Mouse (Mus musculus) kidney, embryonic 16.5 days (tissue): ENCODE results near the gene Serpina1f. TPM values are rescaled to one million over a fixed set of nuclear protein-coding genes. Genes with fewer than 3 reads are reported as not detected.
"Not testable (repeated sequence)": the region's sequence is repeated elsewhere in the genome, so short reads cannot be mapped to it uniquely, and the experiment has no call there.

ENCODE experiments used
- ATAC-seq: fragments of 200-750 bp; cut with Nextera tagmentation; 2 replicates; pipeline ENCODE4 v1.8.0; 2017; ENCODE audit warnings: moderate TSS enrichment; ENCODE audit not compliant: low FRiP score, low TSS enrichment
- H3K27ac ChIP-seq: fragments of 300-500 bp; sonication (generic); 2 replicates; pipeline ENCODE4 v1.5.1; 2014; ENCODE audit warnings: low read length
- H3K27me3 ChIP-seq: fragments of 300-500 bp; sonication (generic); 2 replicates; pipeline ENCODE4 v1.6.1; 2014; ENCODE audit warnings: low read length, control low read depth, mixed read lengths; ENCODE audit not compliant: insufficient read depth
- H3K36me3 ChIP-seq: fragments of 300-500 bp; sonication (generic); 2 replicates; pipeline ENCODE4 v1.6.1; 2014; ENCODE audit warnings: low read length, control low read depth, mixed read lengths; ENCODE audit not compliant: insufficient read depth
- H3K4me1 ChIP-seq: fragments of 300-500 bp; sonication (generic); 2 replicates; pipeline ENCODE4 v1.6.1; 2014; ENCODE audit warnings: low read length, control low read depth, mixed read lengths; ENCODE audit not compliant: insufficient read depth
- H3K4me2 ChIP-seq: fragments of 300-500 bp; sonication (generic); replicated peaks from 2 replicates; pipeline ENCODE4 v1.6.1; 2014; ENCODE audit warnings: low read depth, low read length
- H3K4me3 ChIP-seq: fragments of 300-500 bp; sonication (generic); 2 replicates; pipeline ENCODE4 v1.5.1; 2014; ENCODE audit warnings: mild to moderate bottlenecking, low read length
- H3K9ac ChIP-seq: fragments of 300-500 bp; sonication (generic); replicated peaks from 2 replicates; pipeline ENCODE4 v1.6.1; 2014; ENCODE audit warnings: low read length
- H3K9me3 ChIP-seq: fragments of 300-500 bp; sonication (generic); 2 replicates; pipeline ENCODE4 v1.6.1; 2016; ENCODE audit warnings: low read length, control low read depth
- WGBS: fragments of 180-500 bp; shearing (Covaris S2); extraction: QIAGEN DNeasy Blood & Tissue Kit; methylation state at CpG from one replicate; pipeline ENCODE4 v1.1.7; 2014; 5-methylcytosine and 5-hydroxymethylcytosine counted together
- polyA plus RNA-seq: library from polyadenylated mRNA; unstranded; fragments of >200 nt; fragmentation: Nextera tagmentation; extraction: Ambion mirVana; gene quantifications from 2 replicates; pipeline ENCODE4 v1.2.1, GENCODE M21; 2015

The Serpina1f gene
- polyA plus RNA-seq, 1 experiment from 2014 or later = not detected

DNA sequence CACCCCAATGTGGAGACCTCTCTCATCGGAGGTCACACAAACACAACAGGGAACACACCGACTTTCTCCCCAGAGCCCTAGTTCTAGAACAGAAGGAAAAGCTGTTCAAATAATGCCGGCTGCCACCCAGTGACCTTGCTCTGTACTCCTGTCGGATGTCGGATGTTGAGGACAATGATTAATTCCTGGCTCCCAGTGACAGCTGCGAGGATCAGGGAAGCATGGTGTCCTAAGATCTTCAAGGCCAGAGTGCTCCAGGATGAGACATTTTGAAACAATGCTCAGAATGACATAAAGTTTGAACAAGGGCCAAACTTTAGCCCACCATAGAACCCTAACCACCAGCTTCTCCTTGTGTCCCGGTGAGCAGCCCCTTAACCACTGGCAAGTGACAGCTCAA lies 8.3 kb downstream of the Serpina1f start:
- Histone ChIP-seq H3K27me3 (no peaks in the 10 kb centered on the region), H3K4me1 (no peaks in the 10 kb centered on the region), H3K4me2 (no peak overlapping the region), H3K36me3 (no peaks in the 10 kb centered on the region), H3K27ac (no peak overlapping the region), H3K9me3 (no peaks in the 10 kb centered on the region), H3K9ac (no peak overlapping the region), H3K4me3 (no peak overlapping the region)
- 32% methylated on average over 7 of the region's 7 CpGs for WGBS
- ATAC-seq = no peak

DNA sequence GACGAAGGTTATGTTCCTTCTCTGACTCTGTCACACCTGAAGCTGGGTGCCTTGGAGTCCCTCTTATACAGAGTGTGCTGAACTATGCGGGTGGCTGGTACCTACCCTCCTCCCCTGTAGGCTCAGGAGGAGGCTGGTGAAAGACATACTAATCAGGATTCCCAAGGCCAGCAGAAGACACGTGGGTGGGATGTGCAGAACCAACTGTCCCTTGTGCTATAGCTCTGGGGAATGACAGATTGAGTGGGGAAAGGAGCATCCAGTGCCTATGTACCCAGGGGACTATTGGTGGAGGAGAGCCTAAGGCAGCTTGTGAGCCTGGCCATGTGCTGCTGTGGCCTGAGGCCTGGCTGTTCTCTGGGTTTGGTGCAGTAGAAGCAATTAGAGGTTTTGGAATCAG lies 9.3 kb downstream of the Serpina1f start:
- no peaks in the 10 kb centered on the region for H3K27me3 ChIP-seq
- H3K9me3 ChIP-seq = no peaks in the 10 kb centered on the region
- H3K27ac ChIP-seq = no peak overlapping the region
- no peak overlapping the region for H3K4me2 ChIP-seq
- no peaks in the 10 kb centered on the region for H3K36me3 ChIP-seq
- no peaks in the 10 kb centered on the region for H3K4me1 ChIP-seq
- no peak overlapping the region for H3K4me3 ChIP-seq
- ATAC-seq = no peak
- no peak overlapping the region for H3K9ac ChIP-seq
- WGBS = 75% methylated on average over 3 of the region's 3 CpGs

- Histone ChIP-seq H3K9me3 (no peaks in the 10 kb centered on the region), H3K27me3 (no peaks in the 10 kb centered on the region), H3K4me2 (no peak overlapping the region), H3K27ac (no peak overlapping the region), H3K9ac (no peak overlapping the region), H3K4me3 (no peak overlapping the region), H3K36me3 (no peaks in the 10 kb centered on the region), H3K4me1 (no peaks in the 10 kb centered on the region)
- no peak for ATAC-seq
- 78% methylated on average over 3 of the region's 3 CpGs for WGBS
These were observed 9.9 kb downstream of the Serpina1f start for GRCm38 (mm10) chr12:103685386-103685785.

- Histone ChIP-seq H3K9ac (no peak overlapping the region), H3K27ac (no peak overlapping the region), H3K4me1 (no peaks in the 10 kb centered on the region), H3K4me2 (no peak overlapping the region), H3K27me3 (no peaks in the 10 kb centered on the region), H3K9me3 (no peaks in the 10 kb centered on the region), H3K36me3 (no peaks in the 10 kb centered on the region), H3K4me3 (no peak overlapping the region)
- 14% methylated on average over 4 of the region's 4 CpGs for WGBS
- ATAC-seq = no peak
These were observed 11.6 kb downstream of the Serpina1f start for GRCm38 (mm10) chr12:103683775-103684174.

DNA sequence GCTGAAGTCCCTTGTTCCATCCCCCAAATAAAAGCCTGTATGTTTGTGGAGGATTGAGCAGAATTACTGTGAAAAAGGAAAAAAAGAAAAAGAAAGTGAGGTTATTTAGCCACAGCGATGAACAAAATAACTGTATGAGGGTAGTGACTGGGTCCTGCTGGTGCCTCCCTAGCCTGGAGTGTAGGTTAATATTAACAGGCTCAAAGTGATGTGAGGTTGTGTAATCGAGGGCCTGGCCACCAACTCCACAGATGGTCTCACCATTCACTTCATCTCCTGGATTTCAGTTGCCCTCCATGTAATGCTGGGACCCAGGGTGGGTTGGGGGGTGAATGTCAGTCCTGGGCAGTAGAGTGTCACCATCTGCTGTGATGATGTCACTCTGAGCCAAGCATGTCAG lies 13.6 kb downstream of the Serpina1f start:
- Histone ChIP-seq H3K9me3 (no peaks in the 10 kb centered on the region), H3K4me2 (no peak overlapping the region), H3K4me1 (no peaks in the 10 kb centered on the region), H3K4me3 (no peak overlapping the region), H3K27ac (no peak overlapping the region), H3K36me3 (no peaks in the 10 kb centered on the region), H3K9ac (no peak overlapping the region), H3K27me3 (no peaks in the 10 kb centered on the region)
- ATAC-seq = no peak
- WGBS = 63% methylated on average over 2 of the region's 2 CpGs

GRCm38 (mm10) chr12:103681169-103681568 lies 14.2 kb downstream of the Serpina1f start:
- WGBS = 76% methylated on average over 2 of the region's 2 CpGs
- no peaks in the 10 kb centered on the region for H3K9me3 ChIP-seq
- ATAC-seq = no peak
- H3K9ac ChIP-seq = no peak overlapping the region
- no peaks in the 10 kb centered on the region for H3K4me1 ChIP-seq
- no peak overlapping the region for H3K4me2 ChIP-seq
- H3K27ac ChIP-seq = no peak overlapping the region
- no peaks in the 10 kb centered on the region for H3K27me3 ChIP-seq
- no peaks in the 10 kb centered on the region for H3K36me3 ChIP-seq
- H3K4me3 ChIP-seq = no peak overlapping the region

- H3K9ac ChIP-seq, H3K27me3 ChIP-seq, H3K4me3 ChIP-seq, H3K4me2 ChIP-seq, H3K9me3 ChIP-seq, H3K36me3 ChIP-seq, H3K4me1 ChIP-seq, ATAC-seq, H3K27ac ChIP-seq: not testable (repeated sequence)
- 95% methylated on average over 1 of the region's 1 CpGs for WGBS
These were observed 15.5 kb downstream of the Serpina1f start for GRCm38 (mm10) chr12:103679853-103680252.

GRCm38 (mm10) chr12:103676039-103676438 lies 19.3 kb downstream of the Serpina1f start, which contains the start of gene Serpina16:
Serpina16 (minus strand) TSS chr12:103676139.
- H3K4me2 ChIP-seq = no peak within 1 kb of the TSS
- WGBS = 92% methylated on average over 1 of the region's 1 CpGs
- ATAC-seq = no peak
- H3K4me3 ChIP-seq = no peak within 1 kb of the TSS
- H3K27ac ChIP-seq = no peak within 1 kb of the TSS
- no peak within 1 kb of the TSS for H3K9ac ChIP-seq
- no peaks in the 10 kb centered on the region for H3K9me3 ChIP-seq
- no peaks in the 10 kb centered on the region for H3K27me3 ChIP-seq
- no peaks in the 10 kb centered on the region for H3K4me1 ChIP-seq
- no peaks in the 10 kb centered on the region for H3K36me3 ChIP-seq

- Histone ChIP-seq H3K27ac (no peak overlapping the region), H3K4me2 (no peak overlapping the region), H3K4me1 (no peaks in the 10 kb centered on the region), H3K9ac (no peak overlapping the region), H3K27me3 (no peaks in the 10 kb centered on the region), H3K36me3 (no peaks in the 10 kb centered on the region), H3K4me3 (no peak overlapping the region), H3K9me3 (no peaks in the 10 kb centered on the region)
- WGBS = 75% methylated on average over 2 of the region's 2 CpGs
- no peak for ATAC-seq
These were observed 22.1 kb downstream of the Serpina1f start for GRCm38 (mm10) chr12:103673179-103673578.

DNA sequence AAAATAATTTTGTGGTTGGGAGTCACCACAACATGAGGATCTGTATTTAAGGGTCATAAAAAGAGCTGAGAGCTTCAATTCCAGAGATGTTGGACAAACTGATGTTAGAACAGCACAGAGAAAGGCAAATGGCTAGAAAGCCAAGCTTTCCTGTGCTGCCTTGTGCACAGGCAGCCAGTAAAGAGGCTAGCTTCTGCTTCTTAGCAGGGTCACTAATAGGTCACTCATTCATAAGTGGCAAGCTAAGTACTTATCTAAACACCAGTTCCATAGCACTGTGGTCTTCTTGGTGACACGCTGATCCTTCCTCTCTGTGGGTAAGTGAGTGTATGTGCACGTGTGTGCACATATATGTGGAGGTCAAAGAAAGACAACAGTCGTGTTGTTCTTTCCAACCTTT lies 23.8 kb downstream of the Serpina1f start:
- no peaks in the 10 kb centered on the region for H3K9me3 ChIP-seq
- H3K4me1 ChIP-seq = no peaks in the 10 kb centered on the region
- H3K4me2 ChIP-seq = no peak overlapping the region
- no peak overlapping the region for H3K27ac ChIP-seq
- no peak overlapping the region for H3K4me3 ChIP-seq
- 78% methylated on average over 3 of the region's 3 CpGs for WGBS
- H3K27me3 ChIP-seq = no peaks in the 10 kb centered on the region
- no peak overlapping the region for H3K9ac ChIP-seq
- no peak for ATAC-seq
- no peaks in the 10 kb centered on the region for H3K36me3 ChIP-seq

GRCm38 (mm10) chr12:103670964-103671363 lies 24.4 kb downstream of the Serpina1f start:
- no peaks in the 10 kb centered on the region for H3K9me3 ChIP-seq
- no peak for ATAC-seq
- no peaks in the 10 kb centered on the region for H3K4me1 ChIP-seq
- H3K4me2 ChIP-seq = no peak overlapping the region
- H3K27ac ChIP-seq = no peak overlapping the region
- H3K36me3 ChIP-seq = no peaks in the 10 kb centered on the region
- WGBS = 65% methylated on average over 2 of the region's 2 CpGs
- H3K4me3 ChIP-seq = no peak overlapping the region
- no peak overlapping the region for H3K9ac ChIP-seq
- no peaks in the 10 kb centered on the region for H3K27me3 ChIP-seq
